Mouse (Mus musculus) midbrain, embryonic 14.5 days (tissue): ENCODE data around the gene Scarf1. TPM values are rescaled to one million over a fixed set of nuclear protein-coding genes. Genes with fewer than 3 reads are reported as not detected.
"Not testable (repeated sequence)": the region's sequence is repeated elsewhere in the genome, so short reads cannot be mapped to it uniquely, and the experiment has no call there.

ENCODE experiments used
- ATAC-seq: fragments of 200-750 bp; cut with Nextera tagmentation; 2 replicates; pipeline ENCODE4 v1.8.0; 2017; ENCODE audit warnings: moderate number of reproducible peaks, moderate library complexity; ENCODE audit not compliant: low FRiP score, low TSS enrichment
- DNase-seq: peaks from one replicate; pipeline ENCODE4 v3.0.0-alpha.2; 2015
- H3K27ac ChIP-seq: fragments of 300-500 bp; sonication (generic); replicated peaks from 2 replicates; pipeline ENCODE4 v1.5.1; 2014; ENCODE audit warnings: mild to moderate bottlenecking, low read depth, low read length, moderate library complexity
- H3K27me3 ChIP-seq: fragments of 300-500 bp; sonication (generic); 2 replicates; pipeline ENCODE4 v1.6.1; 2014; ENCODE audit warnings: low read length, control low read depth, mixed read lengths; ENCODE audit not compliant: control insufficient read depth, insufficient read depth
- H3K36me3 ChIP-seq: fragments of 300-500 bp; sonication (generic); 2 replicates; pipeline ENCODE4 v1.6.1; 2014; ENCODE audit warnings: low read length, control low read depth; ENCODE audit not compliant: control insufficient read depth, insufficient read depth
- H3K4me1 ChIP-seq: fragments of 300-500 bp; sonication (generic); 2 replicates; pipeline ENCODE4 v1.6.1; 2014; ENCODE audit warnings: mild to moderate bottlenecking, antibody characterized with exemption, low read length, control low read depth; ENCODE audit not compliant: control insufficient read depth, insufficient read depth
- H3K4me2 ChIP-seq: fragments of 300-500 bp; sonication (generic); 2 replicates; pipeline ENCODE4 v1.6.1; 2014; ENCODE audit warnings: mild to moderate bottlenecking, low read length, moderate library complexity
- H3K4me3 ChIP-seq: fragments of 300-500 bp; sonication (generic); replicated peaks from 2 replicates; pipeline ENCODE4 v1.5.1; 2014; ENCODE audit warnings: low read depth, low read length
- H3K9ac ChIP-seq: fragments of 300-500 bp; sonication (generic); replicated peaks from 2 replicates; pipeline ENCODE4 v1.6.1; 2014; ENCODE audit warnings: mild to moderate bottlenecking, low read length, moderate library complexity
- H3K9me3 ChIP-seq: fragments of 300-500 bp; sonication (generic); 2 replicates; pipeline ENCODE4 v1.6.1; 2016; ENCODE audit warnings: low read length, control low read depth, mixed read lengths; ENCODE audit not compliant: control insufficient read depth
- WGBS: fragments of 180-500 bp; shearing (Covaris S2); extraction: QIAGEN DNeasy Blood & Tissue Kit; methylation state at CpG from one replicate; pipeline ENCODE4 v1.1.7; 2014; 5-methylcytosine and 5-hydroxymethylcytosine counted together
- polyA plus RNA-seq: library from polyadenylated mRNA; unstranded; fragments of >200 nt; fragmentation: Nextera tagmentation; extraction: Ambion mirVana; gene quantifications from 2 replicates; pipeline ENCODE4 v1.2.1, GENCODE M21; 2014

Scarf1 gene
- polyA plus RNA-seq, 1 experiment from 2014 or later: 3.6 TPM

DNA sequence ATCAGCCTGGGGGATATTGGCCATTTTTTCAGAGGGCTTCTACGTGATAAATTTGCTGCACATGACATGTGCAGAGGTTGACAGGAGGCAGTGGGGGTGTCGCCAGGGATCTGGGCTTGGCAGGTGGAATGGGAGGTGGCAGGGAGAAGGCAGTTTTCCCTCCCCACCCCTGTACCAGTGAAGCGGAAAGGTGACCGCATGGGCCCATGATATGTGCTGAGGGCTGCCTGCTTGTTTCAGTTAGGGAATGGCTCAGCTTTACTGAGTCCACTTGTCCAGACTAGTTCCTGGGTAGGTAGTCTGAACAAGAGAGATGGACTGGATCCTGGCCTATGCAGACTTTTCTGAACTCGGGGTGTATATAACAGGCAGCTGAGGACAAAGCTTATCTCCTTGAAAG lies 38.0 kb downstream of the Scarf1 start:
- H3K36me3 ChIP-seq: peaks cover 23% of the 10 kb centered on the region
- H3K27ac ChIP-seq: no peak overlapping the region
- DNase-seq (no peak), ATAC-seq (no peak)
- H3K9me3 ChIP-seq: no peaks in the 10 kb centered on the region
- H3K4me1 ChIP-seq: peaks cover 8% of the 10 kb centered on the region; the same call in 1 of the 2 replicates
- WGBS: 84% methylated on average over 5 of the region's 5 CpGs
- no peak overlapping the region for H3K9ac ChIP-seq
- no peak overlapping the region for H3K4me2 ChIP-seq
- H3K27me3 ChIP-seq: no peaks in the 10 kb centered on the region
- no peak overlapping the region for H3K4me3 ChIP-seq

DNA sequence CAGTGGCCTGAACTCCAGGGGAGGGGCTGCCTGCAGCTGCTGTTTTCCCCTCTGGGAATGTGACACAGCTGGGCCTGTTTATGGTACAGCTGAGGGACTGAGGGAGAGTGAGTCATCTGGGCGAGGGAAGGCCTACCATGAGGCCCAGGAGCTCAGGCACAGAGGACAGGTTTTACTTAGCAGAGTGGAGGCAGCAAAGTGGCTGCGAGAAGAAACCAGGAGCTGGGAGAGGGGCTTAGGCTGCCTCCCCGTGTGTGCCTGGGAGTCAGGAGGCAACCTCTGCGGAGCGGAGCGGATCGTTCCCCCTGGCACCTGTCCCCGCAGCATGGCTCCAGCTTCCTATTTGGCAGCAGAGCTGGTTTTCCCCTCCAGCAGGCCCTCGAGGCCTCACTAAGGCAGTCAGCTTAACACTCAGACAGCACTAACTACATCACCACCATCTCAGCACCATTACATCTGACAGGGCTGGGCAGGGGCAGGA lies 38.7 kb downstream of the Scarf1 start:
- H3K36me3 ChIP-seq: peaks cover 16% of the 10 kb centered on the region
- H3K27me3 ChIP-seq: no peaks in the 10 kb centered on the region
- 58% methylated on average over 9 of the region's 9 CpGs for WGBS
- H3K4me1 ChIP-seq: peaks cover 8% of the 10 kb centered on the region; the same call in 1 of the 2 replicates
- no peaks in the 10 kb centered on the region for H3K9me3 ChIP-seq
- peak overlapping the region; percentile 45; the same call in 1 of the 2 replicates for H3K27ac ChIP-seq
- no peak overlapping the region for H3K9ac ChIP-seq
- no peak overlapping the region for H3K4me3 ChIP-seq
- no peak overlapping the region for H3K4me2 ChIP-seq
- DNase-seq: peak; percentile 41
- ATAC-seq: no peak

DNA sequence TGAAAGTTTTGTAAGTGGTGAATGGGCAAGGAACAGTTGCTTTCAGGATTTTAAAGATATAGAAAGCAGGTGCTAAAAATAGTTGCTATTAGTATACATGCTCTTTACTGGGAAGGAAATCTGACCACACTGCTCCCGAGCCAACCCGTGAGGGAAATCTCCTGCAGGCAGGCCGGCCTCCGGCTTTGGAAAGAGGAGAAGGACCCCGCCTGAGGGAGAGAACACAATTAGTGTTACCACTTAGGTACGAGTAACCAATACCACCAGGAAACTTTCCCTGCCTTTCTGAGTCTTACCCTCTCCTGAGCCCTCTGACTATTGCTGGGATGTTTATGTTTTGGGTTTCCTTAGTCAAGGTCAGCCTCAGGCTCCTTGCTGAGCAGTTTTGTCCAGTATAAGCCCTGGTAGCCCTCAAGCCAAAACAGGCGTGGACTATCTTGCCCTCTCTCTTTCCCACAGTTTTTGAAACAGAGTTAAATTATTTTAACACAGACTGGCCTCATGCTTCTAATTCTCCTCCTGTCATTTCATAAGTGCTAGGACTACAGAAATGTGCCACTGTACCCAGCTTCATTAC lies 39.7 kb downstream of the Scarf1 start:
- ATAC-seq: no peak
- H3K4me1 ChIP-seq: peaks cover 8% of the 10 kb centered on the region; the same call in 1 of the 2 replicates
- H3K4me2 ChIP-seq: no peak overlapping the region
- H3K4me3 ChIP-seq: no peak overlapping the region
- no peaks in the 10 kb centered on the region for H3K27me3 ChIP-seq
- no peak for DNase-seq
- 64% methylated on average over 7 of the region's 7 CpGs for WGBS
- H3K9ac ChIP-seq: no peak overlapping the region
- no peaks in the 10 kb centered on the region for H3K9me3 ChIP-seq
- H3K27ac ChIP-seq: no peak overlapping the region
- peaks cover 7% of the 10 kb centered on the region; the same call in 1 of the 2 replicates for H3K36me3 ChIP-seq

DNA sequence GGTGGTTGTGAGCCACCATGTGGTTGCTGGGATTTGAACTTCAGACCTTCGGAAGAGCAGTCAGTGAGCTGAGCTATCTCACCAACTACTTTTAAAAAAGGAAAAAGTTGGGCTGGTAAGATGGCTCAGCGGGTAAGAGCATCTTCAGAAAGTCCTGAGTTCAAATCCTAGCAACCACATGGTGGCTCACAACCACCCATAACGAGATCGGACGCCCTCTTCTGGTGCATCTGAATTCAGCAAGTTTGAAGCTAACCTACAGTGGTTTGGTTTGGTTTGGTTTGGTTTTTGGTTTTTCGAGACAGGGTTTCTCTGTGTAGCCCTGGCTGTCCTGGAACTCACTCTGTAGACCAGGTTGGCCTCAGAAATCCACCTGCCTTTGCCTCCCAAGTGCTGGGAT lies 42.7 kb downstream of the Scarf1 start:
- not testable (repeated sequence) for H3K9me3 ChIP-seq, H3K36me3 ChIP-seq, H3K27me3 ChIP-seq, ATAC-seq, DNase-seq, H3K4me2 ChIP-seq, H3K4me1 ChIP-seq, H3K4me3 ChIP-seq, H3K9ac ChIP-seq, H3K27ac ChIP-seq
- WGBS: 94% methylated on average over 6 of the region's 6 CpGs

DNA sequence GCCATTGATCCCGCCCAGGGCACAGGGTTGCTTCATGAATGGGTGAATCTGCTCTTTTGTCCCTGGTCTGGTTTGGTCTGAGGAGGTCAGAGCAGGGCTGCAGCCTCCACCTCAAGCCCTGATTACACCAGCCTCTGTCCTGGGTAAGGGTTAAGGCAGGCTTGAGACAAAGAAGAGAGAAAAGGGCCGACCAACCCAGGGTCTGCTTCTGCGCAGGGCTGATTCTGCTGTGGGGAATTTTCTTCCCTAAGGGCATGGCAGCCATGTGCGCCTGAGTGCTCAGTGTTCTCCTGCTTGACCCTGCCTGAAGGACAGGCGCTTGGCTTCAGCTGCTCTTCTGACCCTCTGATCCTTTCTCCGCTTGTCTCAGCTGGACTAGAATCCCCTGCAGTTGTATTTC lies 43.8 kb downstream of the Scarf1 start:
- Histone ChIP-seq H3K27me3 (no peaks in the 10 kb centered on the region), H3K4me3 (no peak overlapping the region), H3K4me1 (0 out of 2 replicates have a peak, but pooled peaks cover under 1% of the 10 kb centered on the region), H3K9ac (no peak overlapping the region), H3K4me2 (no peak overlapping the region), H3K27ac (no peak overlapping the region), H3K9me3 (no peaks in the 10 kb centered on the region), H3K36me3 (peaks cover 12% of the 10 kb centered on the region; the same call in 1 of the 2 replicates)
- WGBS: 76% methylated on average over 6 of the region's 6 CpGs
- DNase-seq: no peak
- no peak for ATAC-seq

DNA sequence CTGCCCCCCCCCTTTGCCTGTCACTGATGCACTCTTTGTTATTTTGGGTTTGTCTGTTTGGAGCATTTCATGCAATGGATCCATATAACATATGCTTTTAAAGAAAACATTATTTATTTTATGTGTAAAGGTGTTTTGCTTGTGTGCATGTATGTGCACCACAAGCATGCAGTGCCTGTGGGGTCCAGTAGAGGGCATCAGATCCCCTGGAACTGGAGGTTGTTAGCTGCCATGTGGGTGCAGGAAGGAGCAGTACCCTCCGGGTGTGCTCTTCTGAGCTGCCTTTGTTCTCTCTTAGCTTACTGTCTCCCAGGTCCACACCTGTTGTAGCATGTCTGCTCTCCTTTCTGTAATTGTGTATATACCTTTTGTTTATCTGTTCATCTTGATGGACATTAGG lies 44.8 kb downstream of the Scarf1 start:
- ATAC-seq (no peak), DNase-seq (no peak)
- WGBS: 89% methylated on average over 1 of the region's 1 CpGs
- Histone ChIP-seq H3K27ac (no peak overlapping the region), H3K4me3 (no peak overlapping the region), H3K9ac (no peak overlapping the region), H3K36me3 (peaks cover 20% of the 10 kb centered on the region), H3K27me3 (no peaks in the 10 kb centered on the region), H3K4me1 (no peaks in the 10 kb centered on the region), H3K4me2 (no peak overlapping the region), H3K9me3 (no peaks in the 10 kb centered on the region)

DNA sequence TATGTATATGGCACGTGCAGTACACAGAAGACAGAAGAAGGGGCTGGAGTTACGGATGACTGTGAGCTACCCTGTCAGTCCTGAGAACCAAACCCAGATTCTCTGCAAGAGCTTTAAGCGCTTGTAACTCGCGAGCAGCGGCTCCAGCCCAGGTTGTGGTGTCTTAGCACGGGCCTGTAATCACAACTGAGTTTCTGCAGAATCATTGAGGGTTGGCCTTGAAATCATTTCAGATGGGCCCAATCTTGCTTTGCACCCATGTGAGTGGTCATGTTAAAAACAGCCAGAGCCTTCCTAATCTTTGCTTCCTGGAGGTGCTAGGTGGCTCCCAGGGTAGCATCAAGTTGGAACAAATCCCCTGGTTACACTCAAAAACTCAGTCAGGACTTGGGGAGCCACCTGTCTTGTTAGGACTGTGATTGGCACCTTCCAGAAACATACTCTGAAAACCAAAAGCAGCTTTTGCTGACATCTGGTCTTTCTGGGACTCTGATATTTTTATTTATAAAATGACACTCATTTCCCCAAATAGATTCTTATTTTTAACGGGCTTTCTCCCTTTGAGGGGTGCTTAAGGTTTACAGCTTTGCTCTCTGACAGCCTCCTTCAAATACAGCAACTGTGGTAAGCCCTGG lies 46.6 kb downstream of the Scarf1 start:
- H3K27ac ChIP-seq: no peak overlapping the region
- no peak overlapping the region for H3K9ac ChIP-seq
- no peaks in the 10 kb centered on the region for H3K27me3 ChIP-seq
- H3K9me3 ChIP-seq: no peaks in the 10 kb centered on the region
- no peak overlapping the region for H3K4me2 ChIP-seq
- ATAC-seq (no peak), DNase-seq (no peak)
- 95% methylated on average over 8 of the region's 8 CpGs for WGBS
- H3K36me3 ChIP-seq: peaks cover 37% of the 10 kb centered on the region
- H3K4me3 ChIP-seq: no peak overlapping the region
- no peaks in the 10 kb centered on the region for H3K4me1 ChIP-seq

DNA sequence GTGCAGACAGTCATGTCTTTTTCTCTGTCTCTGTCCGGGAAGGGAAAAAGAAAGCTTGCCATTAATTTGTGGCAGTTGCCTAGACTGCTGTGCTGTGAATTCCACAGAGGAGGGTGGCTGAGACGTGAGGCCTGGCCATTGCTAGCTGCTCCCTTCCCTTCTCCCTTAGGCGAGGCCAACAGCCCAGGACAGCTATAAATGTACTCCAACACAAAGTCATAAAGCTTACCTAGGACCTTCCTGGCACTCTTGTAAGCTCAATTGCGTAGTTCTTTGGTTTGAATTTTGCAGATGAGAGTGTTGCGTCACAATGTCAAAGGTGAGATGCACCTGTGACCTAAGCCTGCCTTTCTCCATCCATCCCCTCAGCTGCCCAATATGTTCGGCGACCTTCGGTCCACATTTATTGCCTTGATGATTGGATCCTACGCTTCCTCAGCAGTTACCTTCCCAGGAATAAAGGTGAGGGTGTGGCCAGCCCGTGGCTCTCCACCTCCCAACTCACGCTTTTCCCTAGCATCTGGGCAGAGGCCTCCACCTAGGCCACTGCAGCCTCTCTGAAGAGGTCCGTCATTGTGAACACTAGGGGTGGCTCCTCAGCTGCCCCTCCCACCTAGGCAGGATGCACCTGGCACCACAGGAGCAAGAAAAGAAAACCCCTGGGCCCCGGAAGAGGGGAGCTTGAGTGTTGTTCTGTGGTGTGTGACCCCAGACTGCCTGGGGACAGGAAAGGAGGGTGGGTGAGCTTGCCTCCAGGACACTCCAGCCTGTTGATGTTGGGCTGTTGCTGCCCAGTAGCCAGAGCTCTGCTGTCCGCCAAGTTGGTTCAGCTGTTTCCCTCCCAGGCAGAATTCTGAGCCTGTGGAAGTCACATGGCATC lies 47.4 kb downstream of the Scarf1 start:
- no peaks in the 10 kb centered on the region for H3K9me3 ChIP-seq
- no peak overlapping the region for H3K4me3 ChIP-seq
- no peak overlapping the region for H3K4me2 ChIP-seq
- no peak overlapping the region for H3K27ac ChIP-seq
- WGBS: 84% methylated on average over 14 of the region's 14 CpGs
- peaks cover 40% of the 10 kb centered on the region for H3K36me3 ChIP-seq
- H3K9ac ChIP-seq: no peak overlapping the region
- no peaks in the 10 kb centered on the region for H3K4me1 ChIP-seq
- H3K27me3 ChIP-seq: no peaks in the 10 kb centered on the region
- ATAC-seq: no peak
- DNase-seq: no peak
